Comparison of ENCODE assay signal across 16 mouse cellular contexts in genomic region chr4:119345508-119345907, GRCm38 (mm10).
"Had no signal": no experiment of that assay in that cellular context is flagged by ENCODE, and none has a peak within 500 bp of the region (broad histone marks: within the 10 kb centered on the region; RNA-seq: fewer than 3 reads in every experiment).

No protein-coding gene starts in this region.

- H3K4me3 ChIP-seq: midbrain, embryonic 10.5 days; midbrain, embryonic 12.5 days; neural tube, embryonic 12.5 days had no signal

- H3K36me3 ChIP-seq: midbrain, embryonic 10.5 days; neural tube, embryonic 12.5 days had no signal

- DNase-seq: lung, adult 18-20 months; lung, embryonic 14.5 days; lung, postnatal 10 days; lung, postnatal 36 days; midbrain, embryonic 14.5 days; retina, postnatal 1 day; right cerebral cortex, adult 18-20 months; right cerebral cortex, postnatal 25 days; right cerebral cortex, postnatal 4 days; spleen, adult 18-20 months; thymus, adult 18-20 months; thymus, postnatal 14 days; thymus, postnatal 36 days had no signal

- H3K27me3 ChIP-seq: midbrain, embryonic 12.5 days; neural tube, embryonic 12.5 days had no signal
